Mouse (Mus musculus) CH12.LX (cell line): ENCODE measurements around the gene Numb. TPM values are rescaled to one million over a fixed set of nuclear protein-coding genes. Genes with fewer than 3 reads are reported as not detected.

Experiments
- DNase-seq: peaks from one replicate; pipeline ENCODE4 v3.0.0-alpha.2; 2013; ENCODE audit errors: extremely low read depth
- H3K27ac ChIP-seq: 2 replicates; pipeline ENCODE4 v1.5.1; 2012; ENCODE audit warnings: low read depth, mild to moderate bottlenecking, control low read depth, moderate library complexity; ENCODE audit not compliant: insufficient read depth
- H3K27me3 ChIP-seq: replicated peaks from 2 replicates; pipeline ENCODE3; 2012; ENCODE audit warnings: inconsistent platforms
- H3K36me3 ChIP-seq, 2 experiments: replicated peaks in 1 of 2; 2 replicates each; pipeline versions ENCODE3 to v1.6.1; 2012; ENCODE audit warnings: inconsistent platforms in 1 of 2, low read length in 1 of 2, mild to moderate bottlenecking in 1 of 2, mixed read lengths in 1 of 2, moderate library complexity in 1 of 2; ENCODE audit not compliant: control insufficient read depth in 1 of 2, insufficient read depth in 1 of 2
- H3K4me1 ChIP-seq, 2 experiments: 2 replicates each; pipeline ENCODE4 v1.6.1; 2012; ENCODE audit warnings: inconsistent platforms in 1 of 2, moderate library complexity in 1 of 2; ENCODE audit not compliant: insufficient read depth in 2 of 2, control insufficient read depth in 1 of 2
- H3K4me2 ChIP-seq: 2 replicates; pipeline ENCODE4 v1.6.1; 2012; ENCODE audit warnings: low read depth, mild to moderate bottlenecking, control low read depth; ENCODE audit not compliant: poor library complexity, insufficient read depth, severe bottlenecking
- H3K4me3 ChIP-seq, 3 experiments: fragments of 150-350 bp in 1 of 3; sonication (generic) in 1 of 3; replicated peaks in 1 of 3; 2 replicates each; pipeline versions ENCODE3 to v1.5.1; 2011 to 2012; ENCODE audit warnings: low read depth in 2 of 3, low read length in 2 of 3, mild to moderate bottlenecking in 2 of 3, moderate library complexity in 2 of 3, control low read depth in 1 of 3, improper control_type of control experiment in 1 of 3, inconsistent platforms in 1 of 3, mixed read lengths in 1 of 3; ENCODE audit not compliant: poor library complexity in 1 of 3
- H3K79me2 ChIP-seq: replicated peaks from 2 replicates; pipeline ENCODE4 v1.6.1; 2012; ENCODE audit warnings: mild to moderate bottlenecking, moderate library complexity; ENCODE audit not compliant: control insufficient read depth, poor library complexity, insufficient read depth, severe bottlenecking; ENCODE audit errors: extremely low read depth
- H3K9ac ChIP-seq: 2 replicates; pipeline ENCODE4 v1.6.1; 2012; ENCODE audit warnings: low read depth, mild to moderate bottlenecking, control low read depth, moderate library complexity; ENCODE audit not compliant: insufficient read depth
- H3K9me3 ChIP-seq: replicated peaks from 2 replicates; pipeline ENCODE3; 2012; ENCODE audit warnings: low read length, inconsistent platforms, mixed read lengths
- CHD1 ChIP-seq: IDR thresholded peaks from 2 replicates; pipeline ENCODE4 v1.6.1; 2012; ENCODE audit warnings: low read depth, low read length, improper control_type of control experiment, inconsistent platforms
- CHD2 ChIP-seq: IDR thresholded peaks from 2 replicates; pipeline ENCODE4 v1.6.1; 2011; ENCODE audit warnings: low read length, improper control_type of control experiment
- CTCF ChIP-seq, 2 experiments: IDR thresholded peaks in 1 of 2; conservative IDR thresholded peaks in 1 of 2; 2 replicates each; pipeline ENCODE4 v1.5.1; 2011 to 2012; ENCODE audit warnings: low read depth in 2 of 2, low read length in 2 of 2, improper control_type of control experiment in 1 of 2, inconsistent platforms in 1 of 2, mild to moderate bottlenecking in 1 of 2, moderate library complexity in 1 of 2
- E2F4 ChIP-seq: IDR thresholded peaks from 2 replicates; pipeline ENCODE4 v1.6.1; 2011; ENCODE audit warnings: low read depth, low read length, improper control_type of control experiment; ENCODE audit not compliant: insufficient replicate concordance
- ELF1 ChIP-seq: IDR thresholded peaks from 2 replicates; pipeline ENCODE4 v1.6.1; 2014; ENCODE audit warnings: low read depth, mild to moderate bottlenecking, inconsistent platforms, low read length, improper control_type of control experiment
- EP300 ChIP-seq: IDR thresholded peaks from 2 replicates; pipeline ENCODE4 v1.6.1; 2011; ENCODE audit warnings: low read length, improper control_type of control experiment
- GABPA ChIP-seq: IDR thresholded peaks from 2 replicates; pipeline ENCODE4 v1.6.1; 2012; ENCODE audit warnings: low read depth, low read length, improper control_type of control experiment, inconsistent platforms; ENCODE audit not compliant: insufficient replicate concordance
- HCFC1 ChIP-seq: IDR thresholded peaks from 2 replicates; pipeline ENCODE4 v1.6.1; 2012; ENCODE audit warnings: low read depth, mild to moderate bottlenecking, inconsistent platforms, low read length, improper control_type of control experiment
- JUN ChIP-seq: IDR thresholded peaks from 2 replicates; pipeline ENCODE4 v1.6.1; 2011; ENCODE audit warnings: low read depth, mild to moderate bottlenecking, low read length, improper control_type of control experiment, moderate library complexity; ENCODE audit not compliant: insufficient read depth
- KAT2A ChIP-seq: IDR thresholded peaks from 2 replicates; pipeline ENCODE4 v1.6.1; 2012; ENCODE audit warnings: low read length, improper control_type of control experiment, inconsistent platforms; ENCODE audit not compliant: insufficient replicate concordance
- MAFK ChIP-seq: IDR thresholded peaks from 2 replicates; pipeline ENCODE4 v1.6.1; 2011; ENCODE audit warnings: low read length, improper control_type of control experiment; ENCODE audit not compliant: insufficient replicate concordance
- MAZ ChIP-seq: IDR thresholded peaks from 2 replicates; pipeline ENCODE4 v1.6.1; 2012; ENCODE audit warnings: low read depth, mild to moderate bottlenecking, inconsistent platforms, low read length, improper control_type of control experiment, moderate library complexity
- MXI1 ChIP-seq: IDR thresholded peaks from 2 replicates; pipeline ENCODE4 v1.6.1; 2011; ENCODE audit warnings: mild to moderate bottlenecking, low read depth, low read length, improper control_type of control experiment
- MYC ChIP-seq: IDR thresholded peaks from 2 replicates; pipeline ENCODE4 v1.6.1; 2011; ENCODE audit warnings: low read depth, mild to moderate bottlenecking, improper control_type of control experiment, low read length
- NELFE ChIP-seq: IDR thresholded peaks from 2 replicates; pipeline ENCODE4 v1.6.1; 2011; ENCODE audit warnings: low read depth, low read length, improper control_type of control experiment
- POLR2A ChIP-seq: IDR thresholded peaks from 2 replicates; pipeline ENCODE4 v1.6.1; 2011; ENCODE audit warnings: low read depth, mild to moderate bottlenecking, improper control_type of control experiment, low read length
- POLR2AphosphoS2 ChIP-seq: IDR thresholded peaks from 2 replicates; pipeline ENCODE4 v1.6.1; 2011; ENCODE audit warnings: low read depth, low read length, improper control_type of control experiment
- RAD21 ChIP-seq: IDR thresholded peaks from 2 replicates; pipeline ENCODE4 v1.6.1; 2011; ENCODE audit warnings: low read depth, mild to moderate bottlenecking, low read length, improper control_type of control experiment, moderate library complexity
- RCOR1 ChIP-seq: conservative IDR thresholded peaks from 2 replicates; pipeline ENCODE4 v1.6.1; 2012; ENCODE audit warnings: low read depth, mild to moderate bottlenecking, inconsistent platforms, low read length, improper control_type of control experiment
- SIN3A ChIP-seq: IDR thresholded peaks from 2 replicates; pipeline ENCODE4 v1.6.1; 2012; ENCODE audit warnings: low read length, improper control_type of control experiment, inconsistent platforms
- SMC3 ChIP-seq: IDR thresholded peaks from 2 replicates; pipeline ENCODE4 v1.6.1; 2011; ENCODE audit warnings: low read depth, low read length, improper control_type of control experiment
- TBP ChIP-seq: conservative IDR thresholded peaks from 2 replicates; pipeline ENCODE4 v1.6.1; 2011; ENCODE audit warnings: low read depth, low read length, improper control_type of control experiment
- USF1 ChIP-seq: IDR thresholded peaks from 2 replicates; pipeline ENCODE4 v1.6.1; 2014; ENCODE audit warnings: low read depth, mild to moderate bottlenecking, inconsistent platforms, low read length, improper control_type of control experiment
- USF2 ChIP-seq: conservative IDR thresholded peaks from 2 replicates; pipeline ENCODE4 v1.6.1; 2011; ENCODE audit warnings: low read depth, low read length, improper control_type of control experiment
- ZC3H11A ChIP-seq: IDR thresholded peaks from 2 replicates; pipeline ENCODE4 v1.6.1; 2012; ENCODE audit warnings: low read depth, mild to moderate bottlenecking, inconsistent platforms, low read length, improper control_type of control experiment
- ZMIZ1 ChIP-seq: IDR thresholded peaks from 2 replicates; pipeline ENCODE4 v1.6.1; 2012; ENCODE audit warnings: low read depth, mild to moderate bottlenecking, inconsistent platforms, low read length, improper control_type of control experiment
- dilution Hi-C: fragments of 300-500 bp; cut with MboI; formaldehyde crosslinking; loops from 2 replicates; pipeline ENCODE4 v1.14.3; 2020; ENCODE audit warnings: low sequenced_read_pairs; ENCODE audit not compliant: extremely low pct_unique_long_range_greater_than_20kb, extremely low pct_ligation_motif_present
- in situ Hi-C: fragments of 300-500 bp; cut with MboI; formaldehyde crosslinking; loops from 3 replicates; pipeline ENCODE4 v1.14.3; 2019; ENCODE audit warnings: low sequenced_read_pairs, low pct_ligation_motif_present, low pct_unique_long_range_greater_than_20kb, mixed read lengths
- polyA plus RNA-seq: library from polyadenylated mRNA; unstranded; fragments of >175 nt; gene quantifications from 2 replicates; pipeline ENCODE4 v1.2.1, GENCODE M21; 2012; ENCODE audit warnings: low read depth; ENCODE audit not compliant: insufficient read length
- total RNA-seq, 2 experiments: library from RNA; depleted of rRNA; stranded (reverse); fragments of 300-350 nt in 1 of 2; fragments of >200 nt in 1 of 2; gene quantifications; 2 replicates each; pipeline ENCODE4 v1.2.3; 2012 to 2014

Numb gene
- total and polyA plus RNA-seq, 3 experiments = 5.3 to 6.9 (median 5.7) TPM

GRCm38 (mm10) chr12:83833979-83834378 lies 87.8 kb downstream of the Numb start:
- no peak for DNase-seq
- Histone ChIP-seq H3K4me2 (no peak overlapping the region), H3K36me3 (peaks cover 6 to 21% of the 10 kb centered on the region in 2 experiments), H3K9ac (no peak overlapping the region), H3K27ac (no peak overlapping the region), H3K4me3 (no peak overlapping the region), H3K27me3 (no peaks in the 10 kb centered on the region), H3K4me1 (no peaks in the 10 kb centered on the region), H3K9me3 (no peaks in the 10 kb centered on the region), H3K79me2 (no peaks in the 10 kb centered on the region)
- no peak for TF ChIP-seq USF1
- no peak for TF ChIP-seq CTCF (conservative IDR thresholded peaks at IDR 0.05 in 1 of 2, IDR thresholded peaks at IDR 0.05 in 1 of 2; ENCODE audit: low read depth in 2 of 2, low read length in 2 of 2)
- TF ChIP-seq E2F4 = no peak
- TF ChIP-seq MAZ = no peak
- no peak for TF ChIP-seq MXI1
- no peak for TF ChIP-seq SMC3
- TF ChIP-seq RAD21 = no peak
- no peak for TF ChIP-seq CHD1
- no peak for TF ChIP-seq HCFC1
- no peak for TF ChIP-seq CHD2
- no peak for TF ChIP-seq GABPA
- TF ChIP-seq RCOR1 = no peak
- TF ChIP-seq ELF1 = no peak
- no peak for TF ChIP-seq TBP
- TF ChIP-seq POLR2AphosphoS2 = no peak
- no peak for TF ChIP-seq POLR2A
- no peak for TF ChIP-seq MAFK
- dilution Hi-C loops = no loop called here
- in situ Hi-C loops = no loop called here

- no peak overlapping the region for H3K27ac ChIP-seq
- no peak for TF ChIP-seq ZMIZ1
- TF ChIP-seq USF2 = no peak
- TF ChIP-seq USF1 = no peak
- TF ChIP-seq JUN = no peak
- no peak for TF ChIP-seq MAZ
- TF ChIP-seq EP300 = no peak
- TF ChIP-seq KAT2A = no peak
- no peak for TF ChIP-seq SIN3A
- no peak for TF ChIP-seq ZC3H11A
- no peak for TF ChIP-seq MYC
- no peak for TF ChIP-seq TBP
- no peak for TF ChIP-seq HCFC1
- TF ChIP-seq MXI1 = no peak
- no peak for TF ChIP-seq E2F4
- no peak for TF ChIP-seq NELFE
- H3K4me2 ChIP-seq = no peak overlapping the region
- H3K4me1 ChIP-seq = peaks cover 0 to 3% of the 10 kb centered on the region in 2 experiments; a peak in 1 of 4 replicates
- no peak overlapping the region for H3K9ac ChIP-seq
- dilution Hi-C loops (no loop called here), in situ Hi-C loops (no loop called here)
- DNase-seq = no peak
- no peaks in the 10 kb centered on the region for H3K9me3 ChIP-seq
- H3K79me2 ChIP-seq = no peaks in the 10 kb centered on the region
- H3K4me3 ChIP-seq = no peak overlapping the region
- peaks cover 0 to 16% of the 10 kb centered on the region in 2 experiments for H3K36me3 ChIP-seq
- H3K27me3 ChIP-seq = no peaks in the 10 kb centered on the region
These were observed 91.3 kb downstream of the Numb start for GRCm38 (mm10) chr12:83830424-83830823.
